Mouse (Mus musculus) intestine, postnatal 0 days (tissue): ENCODE results near the gene Ankrd12. TPM values are rescaled to one million over a fixed set of nuclear protein-coding genes. Genes with fewer than 3 reads are reported as not detected.
A peak's percentile ranks its signal among the peaks of the same experiment; 100 is the strongest.
"Not testable (repeated sequence)": the region's sequence is repeated elsewhere in the genome, so short reads cannot be mapped to it uniquely, and the experiment has no call there.

Source experiments
- ATAC-seq: fragments of 200-750 bp; cut with Nextera tagmentation; 2 replicates; pipeline ENCODE4 v1.8.0; 2017; ENCODE audit warnings: mild to moderate bottlenecking, moderate TSS enrichment, moderate library complexity
- H3K27ac ChIP-seq: fragments of 300-500 bp; sonication (generic); 2 replicates; pipeline ENCODE4 v1.5.1; 2014; ENCODE audit warnings: mild to moderate bottlenecking, low read depth, low read length, moderate library complexity
- H3K27me3 ChIP-seq: fragments of 300-500 bp; sonication (generic); replicated peaks from 2 replicates; pipeline ENCODE4 v1.6.1; 2014; ENCODE audit warnings: low read length, mixed read lengths; ENCODE audit not compliant: control insufficient read depth, insufficient read depth
- H3K36me3 ChIP-seq: fragments of 300-500 bp; sonication (generic); 2 replicates; pipeline ENCODE4 v1.6.1; 2014; ENCODE audit warnings: mild to moderate bottlenecking, moderate library complexity; ENCODE audit not compliant: control insufficient read depth, insufficient read depth
- H3K4me1 ChIP-seq: fragments of 300-500 bp; sonication (generic); replicated peaks from 2 replicates; pipeline ENCODE4 v1.6.1; 2014; ENCODE audit warnings: antibody characterized with exemption, low read length, mixed read lengths; ENCODE audit not compliant: control insufficient read depth, insufficient read depth
- H3K4me2 ChIP-seq: fragments of 300-500 bp; sonication (generic); replicated peaks from 2 replicates; pipeline ENCODE4 v1.6.1; 2014; ENCODE audit warnings: low read depth, mild to moderate bottlenecking, moderate library complexity
- H3K4me3 ChIP-seq: fragments of 300-500 bp; sonication (generic); 2 replicates; pipeline ENCODE4 v1.5.1; 2014; ENCODE audit warnings: low read depth, low read length
- H3K9ac ChIP-seq: fragments of 300-500 bp; sonication (generic); 2 replicates; pipeline ENCODE4 v1.6.1; 2014; ENCODE audit warnings: mild to moderate bottlenecking, low read depth, low read length
- H3K9me3 ChIP-seq: fragments of 300-500 bp; sonication (generic); 2 replicates; pipeline ENCODE4 v1.6.1; 2016; ENCODE audit warnings: mixed run types; ENCODE audit not compliant: control insufficient read depth
- CTCF ChIP-seq: sonication (generic); IDR thresholded peaks from 2 replicates; pipeline ENCODE4 v1.5.1; 2016; ENCODE audit warnings: low read depth, mild to moderate bottlenecking, control low read depth, antibody characterized with exemption, moderate library complexity
- WGBS: fragments of 180-500 bp; shearing (Covaris S2); extraction: QIAGEN DNeasy Blood & Tissue Kit; methylation state at CpG from one replicate; pipeline ENCODE4 v1.1.7; 2014; 5-methylcytosine and 5-hydroxymethylcytosine counted together
- polyA plus RNA-seq: library from polyadenylated mRNA; unstranded; fragments of >200 nt; fragmentation: Nextera tagmentation; extraction: Ambion mirVana; gene quantifications from 2 replicates; pipeline ENCODE4 v1.2.1, GENCODE M21; 2015

The Ankrd12 gene
- polyA plus RNA-seq, 1 experiment from 2014 or later, result 21.9 TPM

GRCm38 (mm10) chr17:66090251-66090650 is 13.4 kb upstream of the Ankrd12 start:
- H3K9ac ChIP-seq, result no peak overlapping the region
- no peaks in the 10 kb centered on the region for H3K4me1 ChIP-seq
- H3K9me3 ChIP-seq, result no peaks in the 10 kb centered on the region
- TF ChIP-seq CTCF, result no peak
- H3K27ac ChIP-seq, result no peak overlapping the region
- H3K36me3 ChIP-seq, result peaks cover 39% of the 10 kb centered on the region
- no peak for ATAC-seq
- H3K4me2 ChIP-seq, result no peak overlapping the region
- no peaks in the 10 kb centered on the region for H3K27me3 ChIP-seq
- no peak overlapping the region for H3K4me3 ChIP-seq

- Histone ChIP-seq H3K4me2 (no peak overlapping the region), H3K9ac (no peak overlapping the region), H3K4me1 (no peaks in the 10 kb centered on the region), H3K27me3 (no peaks in the 10 kb centered on the region), H3K4me3 (no peak overlapping the region), H3K9me3 (no peaks in the 10 kb centered on the region), H3K36me3 (peaks cover 35% of the 10 kb centered on the region), H3K27ac (no peak overlapping the region)
- no peak for ATAC-seq
- WGBS, result 85% methylated on average over 1 of the region's 1 CpGs
- no peak for TF ChIP-seq CTCF
These were observed 8.1 kb upstream of the Ankrd12 start for GRCm38 (mm10) chr17:66085038-66085437.

- H3K4me2 ChIP-seq, result no peak overlapping the region
- no peak overlapping the region for H3K27ac ChIP-seq
- H3K4me1 ChIP-seq, result no peaks in the 10 kb centered on the region
- ATAC-seq, result no peak
- H3K36me3 ChIP-seq, result peaks cover 39% of the 10 kb centered on the region
- H3K9me3 ChIP-seq, result no peaks in the 10 kb centered on the region
- TF ChIP-seq CTCF, result no peak
- no peak overlapping the region for H3K4me3 ChIP-seq
- WGBS, result 81% methylated on average over 1 of the region's 1 CpGs
- H3K27me3 ChIP-seq, result no peaks in the 10 kb centered on the region
- H3K9ac ChIP-seq, result no peak overlapping the region
These were observed 7.6 kb upstream of the Ankrd12 start for GRCm38 (mm10) chr17:66084486-66084885.

- peak overlapping the region; percentile 95 for H3K4me2 ChIP-seq
- WGBS, result under 1% methylated on average over 23 of the region's 23 CpGs
- peak; percentile 43 for ATAC-seq
- peak overlapping the region; percentile 98 for H3K27ac ChIP-seq
- peaks cover 8% of the 10 kb centered on the region; the same call in 1 of the 2 replicates for H3K36me3 ChIP-seq
- H3K4me1 ChIP-seq, result no peaks in the 10 kb centered on the region
- H3K9ac ChIP-seq, result peak overlapping the region; percentile 88
- TF ChIP-seq CTCF, result no peak
- no peaks in the 10 kb centered on the region for H3K9me3 ChIP-seq
- no peaks in the 10 kb centered on the region for H3K27me3 ChIP-seq
- peak overlapping the region; percentile 98 for H3K4me3 ChIP-seq
These were observed 555 bp upstream of the Ankrd12 start for GRCm38 (mm10) chr17:66077437-66077850.

GRCm38 (mm10) chr17:66076174-66076927 is 538 bp downstream of the Ankrd12 start:
- peak; percentile 76 for ATAC-seq
- peaks cover 8% of the 10 kb centered on the region; the same call in 1 of the 2 replicates for H3K36me3 ChIP-seq
- H3K27ac ChIP-seq, result peak overlapping the region; percentile 98
- H3K9me3 ChIP-seq, result no peaks in the 10 kb centered on the region
- H3K4me3 ChIP-seq, result peak overlapping the region; percentile 98
- no peaks in the 10 kb centered on the region for H3K27me3 ChIP-seq
- H3K4me1 ChIP-seq, result no peaks in the 10 kb centered on the region
- under 1% methylated on average over 80 of the region's 95 CpGs for WGBS
- H3K9ac ChIP-seq, result peak overlapping the region; percentile 88
- peak overlapping the region; percentile 95 for H3K4me2 ChIP-seq
- no peak for TF ChIP-seq CTCF

- H3K36me3 ChIP-seq, result peaks cover 8% of the 10 kb centered on the region; the same call in 1 of the 2 replicates
- ATAC-seq, result no peak
- H3K4me2 ChIP-seq, result peak overlapping the region; percentile 95
- H3K4me1 ChIP-seq, result no peaks in the 10 kb centered on the region
- H3K4me3 ChIP-seq, result peak overlapping the region; percentile 98
- H3K9me3 ChIP-seq, result no peaks in the 10 kb centered on the region
- 9% methylated on average over 12 of the region's 12 CpGs for WGBS
- no peak for TF ChIP-seq CTCF
- peak overlapping the region; percentile 88 for H3K9ac ChIP-seq
- no peaks in the 10 kb centered on the region for H3K27me3 ChIP-seq
- no peak overlapping the region for H3K27ac ChIP-seq
These were observed 1.1 kb downstream of the Ankrd12 start for GRCm38 (mm10) chr17:66075827-66076173.

GRCm38 (mm10) chr17:66073971-66074370 is 2.9 kb downstream of the Ankrd12 start:
- Histone ChIP-seq H3K4me1 (no peaks in the 10 kb centered on the region), H3K4me3 (no peak overlapping the region), H3K27ac (no peak overlapping the region), H3K9ac (no peak overlapping the region), H3K9me3 (no peaks in the 10 kb centered on the region), H3K4me2 (no peak overlapping the region), H3K27me3 (no peaks in the 10 kb centered on the region), H3K36me3 (no peaks in the 10 kb centered on the region)
- no peak for TF ChIP-seq CTCF
- 90% methylated on average over 7 of the region's 7 CpGs for WGBS
- no peak for ATAC-seq

GRCm38 (mm10) chr17:66069036-66069435 is 7.9 kb downstream of the Ankrd12 start:
- H3K27me3 ChIP-seq, ATAC-seq, H3K9ac ChIP-seq, H3K4me2 ChIP-seq, H3K27ac ChIP-seq, H3K9me3 ChIP-seq, H3K36me3 ChIP-seq, H3K4me1 ChIP-seq, H3K4me3 ChIP-seq: not testable (repeated sequence)
- WGBS, result 93% methylated on average over 2 of the region's 2 CpGs
